19 mouse cellular contexts compared by ENCODE assay signal in the genomic region with DNA sequence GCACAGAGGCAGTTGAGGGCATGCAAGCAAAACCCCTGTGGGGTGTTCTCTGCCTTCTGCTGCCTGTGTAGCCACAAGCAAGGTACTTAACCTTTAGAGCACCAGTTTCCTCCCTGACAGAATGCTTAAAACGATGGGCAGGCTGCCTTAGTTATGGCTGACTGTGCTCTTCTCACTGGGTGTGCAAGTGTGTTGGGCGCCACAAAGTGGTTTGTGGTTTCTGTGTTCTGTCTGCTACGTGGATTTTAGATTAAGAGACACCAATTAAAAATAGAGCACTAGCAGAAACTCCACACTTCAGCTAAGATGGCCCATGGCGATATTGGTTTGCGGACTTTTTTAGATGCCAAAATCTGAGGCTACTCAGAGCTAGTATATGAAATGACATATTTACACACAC. TPM values are rescaled to one million over a fixed set of nuclear protein-coding genes. Genes with fewer than 3 reads are reported as not detected.
DNase-seq lines count a peak whose midpoint lies in the region; ATAC-seq and TF ChIP-seq lines count a peak whose summit lies in the region.
"Had no signal": no experiment of that assay in that cellular context is flagged by ENCODE, and none has a peak within 500 bp of the region (broad histone marks: within the 10 kb centered on the region; RNA-seq: fewer than 3 reads in every experiment).

No protein-coding gene starts in this region.

- H3K27ac ChIP-seq in hindbrain, embryonic 13.5 days = no peak overlapping the region
- no peak overlapping the region for H3K27ac ChIP-seq in hindbrain, embryonic 12.5 days
- no peak overlapping the region for H3K27ac ChIP-seq in layer of hippocampus, adult 2 months
- no peak overlapping the region for H3K27ac ChIP-seq in hindbrain, postnatal 0 days
- H3K27ac ChIP-seq: embryonic facial prominence, embryonic 12.5 days; limb, embryonic 10.5 days; liver, embryonic 15.5 days; lung, embryonic 15.5 days had no signal

- no peak for ATAC-seq in hindbrain, embryonic 13.5 days (ENCODE audit: low FRiP score)
- ATAC-seq in hindbrain, embryonic 12.5 days (ENCODE audit: low FRiP score) = no peak
- peak; percentile 25 for ATAC-seq in megakaryocyte-erythroid progenitor cell, adult 5-6 weeks (replicated peaks; ENCODE audit: low FRiP score, low TSS enrichment, poor library complexity, severe bottlenecking)
- ATAC-seq in hindbrain, postnatal 0 days = no peak

- peaks cover 32% of the 10 kb centered on the region for H3K4me1 ChIP-seq in hindbrain, embryonic 13.5 days (replicated peaks)
- peaks cover 13% of the 10 kb centered on the region for H3K4me1 ChIP-seq in hindbrain, embryonic 12.5 days
- no peaks in the 10 kb centered on the region; the same call in 1 of the 2 replicates for H3K4me1 ChIP-seq in hindbrain, postnatal 0 days (ENCODE audit: insufficient read depth, low read length)

- TF ChIP-seq CTCF in layer of hippocampus, adult 2 months (conservative IDR thresholded peaks at IDR 0.05) = no peak
- TF ChIP-seq CTCF in hindbrain, postnatal 0 days (IDR thresholded peaks at IDR 0.05; ENCODE audit: low read depth) = no peak

- 82% methylated on average over 5 of the region's 5 CpGs for WGBS in hindbrain, embryonic 13.5 days
- WGBS in hindbrain, embryonic 12.5 days = 85% methylated on average over 5 of the region's 5 CpGs
- WGBS in hindbrain, postnatal 0 days = 78% methylated on average over 5 of the region's 5 CpGs

- 0 out of 2 replicates have a peak overlapping the region, but pooled peaks have one; percentile 6 for H3K9ac ChIP-seq in hindbrain, embryonic 13.5 days
- no peak overlapping the region for H3K9ac ChIP-seq in hindbrain, embryonic 12.5 days
- no peak overlapping the region for H3K9ac ChIP-seq in hindbrain, postnatal 0 days (replicated peaks; ENCODE audit: low read length)
- H3K9ac ChIP-seq: embryonic facial prominence, embryonic 12.5 days; liver, embryonic 15.5 days; lung, embryonic 15.5 days had no signal

- peaks cover 15% of the 10 kb centered on the region for H3K36me3 ChIP-seq in hindbrain, embryonic 13.5 days
- peaks cover 9% of the 10 kb centered on the region for H3K36me3 ChIP-seq in hindbrain, embryonic 12.5 days
- peaks cover 6% of the 10 kb centered on the region; the same call in 1 of the 2 replicates for H3K36me3 ChIP-seq in hindbrain, postnatal 0 days (ENCODE audit: insufficient read depth, low read length)
- H3K36me3 ChIP-seq: embryonic facial prominence, embryonic 12.5 days; limb, embryonic 10.5 days; liver, embryonic 15.5 days; lung, embryonic 15.5 days had no signal

- no peaks in the 10 kb centered on the region for H3K9me3 ChIP-seq in hindbrain, embryonic 13.5 days
- no peaks in the 10 kb centered on the region for H3K9me3 ChIP-seq in hindbrain, embryonic 12.5 days (replicated peaks)
- H3K9me3 ChIP-seq in hindbrain, postnatal 0 days (ENCODE audit: low read length) = no peaks in the 10 kb centered on the region
- H3K9me3 ChIP-seq: embryonic facial prominence, embryonic 12.5 days; limb, embryonic 10.5 days; liver, embryonic 15.5 days; lung, embryonic 15.5 days had no signal

- 0 out of 2 replicates have a peak, but pooled peaks cover 9% of the 10 kb centered on the region for H3K27me3 ChIP-seq in hindbrain, embryonic 13.5 days
- H3K27me3 ChIP-seq in hindbrain, embryonic 12.5 days = peaks cover 13% of the 10 kb centered on the region
- no peaks in the 10 kb centered on the region for H3K27me3 ChIP-seq in hindbrain, postnatal 0 days (ENCODE audit: insufficient read depth, low read length)

- H3K4me3 ChIP-seq in hindbrain, embryonic 13.5 days = no peak overlapping the region
- no peak overlapping the region for H3K4me3 ChIP-seq in hindbrain, embryonic 12.5 days
- H3K4me3 ChIP-seq in layer of hippocampus, adult 2 months = no peak overlapping the region
- H3K4me3 ChIP-seq in hindbrain, postnatal 0 days (ENCODE audit: low read length) = no peak overlapping the region
- H3K4me3 ChIP-seq: embryonic facial prominence, embryonic 12.5 days; limb, embryonic 10.5 days; liver, embryonic 15.5 days; lung, embryonic 15.5 days had no signal

- DNase-seq in T-cell, adult 2 months (ENCODE audit: low spot score) = peak; percentile 58
- DNase-seq in thymus, postnatal 4 days = peak; percentile 25
- no peak for DNase-seq in layer of hippocampus, adult 8-10 months (ENCODE audit: low spot score in 2 of 2)
- DNase-seq in layer of hippocampus, adult 2 months (ENCODE audit: low spot score in 2 of 2) = no peak
- DNase-seq in hindbrain, postnatal 0 days (ENCODE audit: low spot score) = no peak
- DNase-seq: adrenal gland, postnatal 25 days; cerebellum, adult 9-10 months; gastrocnemius, postnatal 25 days; kidney, adult 18-20 months; kidney, postnatal 4 days; liver; lung, postnatal 36 days had no signal

- no peak overlapping the region for H3K4me2 ChIP-seq in hindbrain, embryonic 13.5 days
- no peak overlapping the region for H3K4me2 ChIP-seq in hindbrain, embryonic 12.5 days (replicated peaks)
- no peak overlapping the region for H3K4me2 ChIP-seq in hindbrain, postnatal 0 days (ENCODE audit: low read depth, low read length)
- H3K4me2 ChIP-seq: embryonic facial prominence, embryonic 12.5 days; lung, embryonic 15.5 days had no signal

RNA-seq across cellular contexts. Expression of a gene that starts 3.7 kb away (rescaled TPM):
- 71.0 and 75.9 TPM in 2 replicates for polyA plus RNA-seq in hindbrain, embryonic 13.5 days (2015; fragmentation: Nextera tagmentation; extraction: Ambion mirVana)
- 54.5 and 59.9 TPM in 2 replicates for polyA plus RNA-seq in hindbrain, embryonic 12.5 days (2016; fragmentation: Nextera tagmentation; extraction: Ambion mirVana)
- total RNA-seq in megakaryocyte-erythroid progenitor cell, adult 5-6 weeks (2014; fragmentation: Nextera tagmentation) = 2.0 and 2.1 TPM in 2 replicates
- total RNA-seq in megakaryocyte-erythroid progenitor cell, adult 5-6 weeks (2017) = 0.57 and 1.9 TPM in 2 replicates
- 100 to 1,000 TPM; 113 to 141 (median 129) TPM for total RNA-seq in layer of hippocampus, adult 8-10 months (2022)
- 100 to 1,000 TPM; 147 to 151 TPM for total RNA-seq in layer of hippocampus, adult 2 months (2021)
- 148 TPM in 2 replicates for total RNA-seq in hindbrain, postnatal 0 days (2014; rRNA removed)
- 67.9 and 72.5 TPM in 2 replicates for polyA plus RNA-seq in hindbrain, postnatal 0 days (2015; fragmentation: Nextera tagmentation; extraction: Ambion mirVana)

Comparison
In these comparisons a context has a peak if more than half of its experiments do, and no peak if none do; other contexts are left out.
1. DNase-seq: peak in T-cell, adult 2 months (single experiment) and thymus, postnatal 4 days (single experiment); none in layer of hippocampus, adult 8-10 months (0 of 2), layer of hippocampus, adult 2 months (0 of 2) and hindbrain, postnatal 0 days (single experiment).
2. RNA of a gene that starts 3.7 kb away (total RNA-seq): 147 to 151 TPM in layer of hippocampus, adult 2 months, 148 TPM in hindbrain, postnatal 0 days and 113 to 141 TPM in layer of hippocampus, adult 8-10 months; 0.57 to 2.1 TPM in megakaryocyte-erythroid progenitor cell, adult 5-6 weeks; every median in the first group is over 10 times any median in the second.